36 mouse cellular contexts compared by ENCODE assay signal in the genomic region with DNA sequence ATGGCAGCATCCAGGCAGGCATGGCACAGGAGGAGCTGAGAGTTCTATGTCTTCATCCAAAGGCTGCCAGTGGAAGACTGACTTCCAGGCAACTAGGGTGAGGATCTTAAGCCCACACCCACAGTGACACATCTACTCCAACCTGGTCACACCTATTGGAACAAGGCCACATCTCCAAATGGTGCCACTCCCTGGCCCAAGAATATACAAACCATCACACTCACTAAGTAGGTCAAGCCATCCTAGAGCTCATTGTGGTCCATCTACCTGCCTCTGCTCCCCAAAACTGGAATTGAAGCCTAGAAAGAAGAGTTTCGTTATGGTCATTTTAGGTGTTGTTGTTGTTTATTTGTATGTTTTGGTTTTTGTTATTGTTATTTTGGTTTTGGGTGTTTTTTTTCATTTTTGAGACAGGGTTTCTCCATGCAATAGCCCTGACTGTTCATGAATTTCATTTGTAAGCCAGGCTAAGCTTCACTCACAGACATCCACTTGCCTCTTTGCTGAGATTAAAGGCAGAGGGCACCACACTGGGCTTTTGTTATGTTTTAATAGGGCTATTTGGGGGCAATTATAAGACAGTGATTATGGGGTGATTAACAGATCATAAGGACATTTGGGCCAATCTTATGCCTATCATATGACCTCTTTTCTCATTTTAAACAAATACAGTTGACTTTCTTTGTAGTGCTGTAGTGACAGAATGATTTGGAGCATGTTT. TPM values are rescaled to one million over a fixed set of nuclear protein-coding genes. Genes with fewer than 3 reads are reported as not detected.
DNase-seq lines count a peak whose midpoint lies in the region; ATAC-seq and TF ChIP-seq lines count a peak whose summit lies in the region.
"Had no signal": no experiment of that assay in that cellular context is flagged by ENCODE, and none has a peak within 500 bp of the region (broad histone marks: within the 10 kb centered on the region; RNA-seq: fewer than 3 reads in every experiment).

No protein-coding gene starts in this region.

- 100% methylated on average over 1 of the region's 1 CpGs for WGBS in cerebellum, adult 2 months
- 81% methylated on average over 1 of the region's 1 CpGs for WGBS in heart, embryonic 11.5 days (ENCODE audit: insufficient replicate concordance)

- ATAC-seq in heart, embryonic 11.5 days (replicated peaks; ENCODE audit: insufficient number of reproducible peaks, low FRiP score, low TSS enrichment) = no peak
- no peak for ATAC-seq in megakaryocyte, adult 5-6 weeks (ENCODE audit: poor library complexity, severe bottlenecking)
- ATAC-seq: activated CD4-positive, CD25-positive, alpha-beta regulatory T cell, adult 4 months; CD4-positive, CD25-positive, alpha-beta regulatory T cell, adult 4 months; forebrain, embryonic 13.5 days; inflammation-experienced regulatory T-cells, adult 6 months had no signal

- H3K27ac ChIP-seq in cerebellum, adult 2 months (ENCODE audit: insufficient read depth, low read length) = no peak overlapping the region
- no peak overlapping the region for H3K27ac ChIP-seq in heart, embryonic 11.5 days (ENCODE audit: low read depth, low read length)
- H3K27ac ChIP-seq: embryonic facial prominence, embryonic 13.5 days; forebrain, embryonic 13.5 days; gastrocnemius, adult 2 months; heart, embryonic 13.5 days; hindbrain, embryonic 12.5 days; liver, embryonic 13.5 days; macrophage; midbrain, embryonic 12.5 days; neural tube, embryonic 12.5 days had no signal

- no peak for TF ChIP-seq CTCF in cerebellum, adult 2 months (IDR thresholded peaks at IDR 0.05; ENCODE audit: borderline replicate concordance, insufficient read depth, low read depth, low read length)

- H3K9me3 ChIP-seq in heart, embryonic 11.5 days (replicated peaks; ENCODE audit: control insufficient read depth, low read length) = no peaks in the 10 kb centered on the region
- H3K9me3 ChIP-seq in megakaryocyte, embryonic 14.5 days = no peaks in the 10 kb centered on the region
- H3K9me3 ChIP-seq: embryonic facial prominence, embryonic 13.5 days; forebrain, embryonic 13.5 days; heart, embryonic 13.5 days; hindbrain, embryonic 12.5 days; liver, embryonic 13.5 days; midbrain, embryonic 12.5 days; neural tube, embryonic 12.5 days had no signal

- no peak overlapping the region for H3K9ac ChIP-seq in heart, embryonic 11.5 days (ENCODE audit: low read depth, low read length)
- H3K9ac ChIP-seq: forebrain, embryonic 13.5 days; heart, embryonic 13.5 days; hindbrain, embryonic 12.5 days; lung, embryonic 14.5 days; midbrain, embryonic 12.5 days; neural tube, embryonic 12.5 days had no signal

- no peaks in the 10 kb centered on the region for H3K36me3 ChIP-seq in heart, embryonic 11.5 days (ENCODE audit: control insufficient read depth, insufficient read depth, low read length)
- H3K36me3 ChIP-seq in megakaryocyte, embryonic 14.5 days (replicated peaks; ENCODE audit: low read length) = no peaks in the 10 kb centered on the region
- H3K36me3 ChIP-seq: embryonic facial prominence, embryonic 13.5 days; heart, embryonic 13.5 days; hindbrain, embryonic 12.5 days; liver, embryonic 13.5 days; midbrain, embryonic 12.5 days; neural tube, embryonic 12.5 days had no signal

- DNase-seq in cerebellum, adult 11-12 months = peak; percentile 25
- no peak for DNase-seq in cerebellum, adult 2 months
- DNase-seq in heart, postnatal 4 days = peak; percentile 3
- DNase-seq in NIH3T3 (ENCODE audit: low read depth) = peak; percentile 6
- DNase-seq in adrenal gland, adult 18-20 months (ENCODE audit: low spot score in 2 of 2) = no peak
- DNase-seq: adrenal gland, postnatal 10 days; cerebellum, postnatal 25 days; gastrocnemius, adult 2 months; heart, postnatal 14 days; kidney, adult 9 months; kidney, postnatal 36 days; layer of hippocampus, postnatal 36 days; liver, embryonic 13.5 days; lung, embryonic 14.5 days; thymus, postnatal 25 days had no signal

- no peaks in the 10 kb centered on the region for H3K4me1 ChIP-seq in cerebellum, adult 2 months (ENCODE audit: control insufficient read depth, insufficient read depth, low read length)
- H3K4me1 ChIP-seq in heart, embryonic 11.5 days (ENCODE audit: control insufficient read depth, insufficient read depth, low read length) = no peaks in the 10 kb centered on the region
- H3K4me1 ChIP-seq in megakaryocyte, embryonic 14.5 days = peaks cover 27% of the 10 kb centered on the region

- TF ChIP-seq POLR2A in cerebellum, adult 2 months (IDR thresholded peaks at IDR 0.05; ENCODE audit: borderline replicate concordance, insufficient read depth, low read length) = no peak

- H3K4me3 ChIP-seq in cerebellum, adult 2 months (replicated peaks; ENCODE audit: insufficient read depth, low read depth, low read length) = no peak overlapping the region
- H3K4me3 ChIP-seq in heart, embryonic 11.5 days (ENCODE audit: low read depth, low read length) = no peak overlapping the region
- H3K4me3 ChIP-seq in megakaryocyte, embryonic 14.5 days (replicated peaks) = peak overlapping the region; percentile 75
- H3K4me3 ChIP-seq: erythroblast, embryonic 14.5 days; forebrain, embryonic 13.5 days; gastrocnemius, adult 2 months; heart, embryonic 13.5 days; midbrain, embryonic 12.5 days; neural tube, embryonic 12.5 days had no signal

- H3K4me2 ChIP-seq in heart, embryonic 11.5 days = no peak overlapping the region

- H3K27me3 ChIP-seq in cerebellum, adult 2 months (ENCODE audit: control insufficient read depth, insufficient read depth, low read length) = no peaks in the 10 kb centered on the region
- no peaks in the 10 kb centered on the region for H3K27me3 ChIP-seq in heart, embryonic 11.5 days (ENCODE audit: control insufficient read depth, insufficient read depth, low read length)
- H3K27me3 ChIP-seq in megakaryocyte, embryonic 14.5 days (replicated peaks) = no peaks in the 10 kb centered on the region
- H3K27me3 ChIP-seq: embryonic facial prominence, embryonic 13.5 days; forebrain, embryonic 13.5 days; heart, embryonic 13.5 days; hindbrain, embryonic 12.5 days; liver, embryonic 13.5 days; midbrain, embryonic 12.5 days; neural tube, embryonic 12.5 days had no signal

RNA-seq across cellular contexts. Expression of a gene that starts 29.3 kb away (rescaled TPM):
- 0.21 and 0.41 TPM in 2 replicates for polyA plus RNA-seq in cerebellum, adult 2 months (2012; rRNA removed)
- 10 to 100 TPM; 95.6 to 97.0 TPM for total RNA-seq in heart, postnatal 4 days (2021)
- polyA plus RNA-seq in heart, embryonic 11.5 days (2014; fragmentation: Nextera tagmentation; extraction: Ambion mirVana) = 7.4 and 9.3 TPM in 2 replicates
- polyA plus RNA-seq in megakaryocyte, embryonic 14.5 days (2012; ENCODE audit: insufficient read depth, low replicate concordance) = 21.2 and 30.0 TPM in 2 replicates
- total RNA-seq in megakaryocyte, adult 5-6 weeks (2015) = not detected in 2 replicates
- total RNA-seq in megakaryocyte, adult 5-6 weeks (2017) = not detected in 2 replicates
- total RNA-seq in adrenal gland, adult 18-20 months (2021) = under 1 TPM in 1 of 2 experiments, not detected in 1; 0.42 TPM
- total RNA-seq: granulocyte monocyte progenitor cell, adult 5-6 weeks; monocyte, adult 5-6 weeks had no signal
- polyA plus RNA-seq: activated CD4-positive, CD25-positive, alpha-beta regulatory T cell, adult 4 months; erythroblast, embryonic 14.5 days; inflammation-experienced regulatory T-cells, adult 6 months; macrophage had no signal

RNA-seq across cellular contexts. Expression of a gene that starts 43.5 kb away (rescaled TPM):
- not detected in 2 replicates for polyA plus RNA-seq in cerebellum, adult 2 months (2012; rRNA removed)
- under 1 TPM in 1 of 2 experiments, not detected in 1; 0.50 TPM for total RNA-seq in heart, postnatal 4 days (2021)
- polyA plus RNA-seq in heart, embryonic 11.5 days (2014; fragmentation: Nextera tagmentation; extraction: Ambion mirVana) = 0.43 TPM in 1 of 2 replicates, not detected in the other
- polyA plus RNA-seq in megakaryocyte, embryonic 14.5 days (2012; ENCODE audit: insufficient read depth, low replicate concordance) = not detected in 2 replicates
- not detected in 2 replicates for total RNA-seq in megakaryocyte, adult 5-6 weeks (2015)
- total RNA-seq in megakaryocyte, adult 5-6 weeks (2017) = not detected in 2 replicates
- not detected for total RNA-seq in adrenal gland, adult 18-20 months (2021)
- total RNA-seq: adrenal gland, postnatal 10 days; gastrocnemius, adult 2 months; granulocyte monocyte progenitor cell, adult 5-6 weeks; heart, postnatal 14 days; layer of hippocampus, adult 8-10 months; layer of hippocampus, postnatal 36 days; left cerebral cortex, postnatal 10 days; monocyte, adult 5-6 weeks had no signal
- polyA plus RNA-seq: CD4-positive, CD25-positive, alpha-beta regulatory T cell, adult 4 months; erythroblast, embryonic 14.5 days; forebrain, embryonic 13.5 days; frontal cortex, adult 2 months; hindbrain, embryonic 12.5 days; inflammation-experienced regulatory T-cells, adult 6 months; limb, embryonic 11.5 days; liver, embryonic 13.5 days; lung, embryonic 14.5 days; macrophage; midbrain, embryonic 12.5 days; neural tube, embryonic 12.5 days; spleen, adult 2 months had no signal

Comparison
In these comparisons a context has a peak if more than half of its experiments do, and no peak if none do; other contexts are left out.
1. DNase-seq: peak in cerebellum, adult 11-12 months (single experiment), heart, postnatal 4 days (single experiment) and NIH3T3 (single experiment); none in cerebellum, adult 2 months (0 of 2) and adrenal gland, adult 18-20 months (0 of 2).
2. RNA of a gene that starts 29.3 kb away (total RNA-seq): 95.6 to 97.0 TPM in heart, postnatal 4 days; 0.42 TPM in adrenal gland, adult 18-20 months and not detected in megakaryocyte, adult 5-6 weeks; every median in the first group is over 10 times any median in the second.